21 mouse cellular contexts compared by ENCODE assay signal in the genomic region with DNA sequence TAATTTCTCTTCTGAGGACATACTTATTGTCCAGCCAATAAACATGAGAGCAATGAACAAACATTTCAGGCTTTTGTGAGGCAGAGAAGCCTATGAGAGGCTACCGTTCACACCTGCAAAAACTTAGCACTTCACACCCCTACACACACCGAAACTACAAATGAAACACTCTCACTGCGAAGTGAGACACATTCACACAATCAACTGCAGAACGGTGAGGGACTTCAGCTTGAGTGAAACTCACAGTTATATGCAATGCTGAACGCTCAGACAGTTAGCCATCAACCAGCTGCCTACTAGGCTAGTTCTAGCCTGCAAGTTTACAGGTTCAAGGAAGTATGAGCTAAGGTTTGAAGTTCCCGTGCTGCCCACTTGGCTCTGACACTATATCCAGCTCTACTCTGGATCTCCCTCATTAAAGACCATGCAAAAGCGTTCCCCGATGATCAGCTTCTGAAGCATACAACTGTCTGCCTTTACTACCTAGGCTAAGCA.
DNase-seq lines count a peak whose midpoint lies in the region; ATAC-seq and TF ChIP-seq lines count a peak whose summit lies in the region.
"Had no signal": no experiment of that assay in that cellular context is flagged by ENCODE, and none has a peak within 500 bp of the region (broad histone marks: within the 10 kb centered on the region; RNA-seq: fewer than 3 reads in every experiment).

No protein-coding gene starts in this region.

- no peak overlapping the region for H3K9ac ChIP-seq in heart, embryonic 16.5 days (ENCODE audit: low read length)
- H3K9ac ChIP-seq: embryonic facial prominence, embryonic 13.5 days; forebrain, embryonic 12.5 days; heart, embryonic 13.5 days; hindbrain, embryonic 15.5 days had no signal

- no peak for TF ChIP-seq POLR2A in thymus, adult 2 months (IDR thresholded peaks at IDR 0.05; ENCODE audit: control insufficient read depth, extremely low read depth, insufficient read depth, low read length, poor library complexity)
- no peak for TF ChIP-seq POLR2A in small intestine, adult 2 months (IDR thresholded peaks at IDR 0.05; ENCODE audit: low read depth, low read length)

- no peak overlapping the region for H3K4me2 ChIP-seq in heart, embryonic 16.5 days (ENCODE audit: low read depth, low read length)
- H3K4me2 ChIP-seq: embryonic facial prominence, embryonic 13.5 days; forebrain, embryonic 12.5 days; heart, embryonic 13.5 days; hindbrain, embryonic 15.5 days had no signal

- 79% methylated on average over 8 of the region's 8 CpGs for WGBS in heart, embryonic 16.5 days
- WGBS in thymus, adult 2 months, result 20% methylated on average over 8 of the region's 8 CpGs
- WGBS in small intestine, adult 2 months, result 82% methylated on average over 8 of the region's 8 CpGs

- peak overlapping the region; percentile 26; the same call in 1 of the 2 replicates for H3K27ac ChIP-seq in heart, embryonic 16.5 days (ENCODE audit: low read length)
- H3K27ac ChIP-seq in thymus, adult 2 months (ENCODE audit: control insufficient read depth, insufficient read depth, low read length), result peak overlapping the region; percentile 96
- H3K27ac ChIP-seq in small intestine, adult 2 months (ENCODE audit: insufficient read depth, low read depth, low read length), result 0 out of 2 replicates have a peak overlapping the region, but pooled peaks have one; percentile 21
- H3K27ac ChIP-seq: embryonic facial prominence, embryonic 13.5 days; forebrain, embryonic 12.5 days; gastrocnemius, adult 2 months; heart, embryonic 13.5 days; hindbrain, embryonic 15.5 days had no signal

- no peak; the same call in 1 of the 2 replicates for ATAC-seq in heart, embryonic 16.5 days (replicated peaks; ENCODE audit: extremely low read depth, insufficient read depth, low FRiP score)
- ATAC-seq in cerebellum, adult (ENCODE audit: insufficient number of reproducible peaks, low FRiP score, low TSS enrichment), result no peak
- ATAC-seq in megakaryocyte, adult 5-6 weeks (ENCODE audit: poor library complexity, severe bottlenecking), result no peak
- ATAC-seq: forebrain, embryonic 16.5 days had no signal

- TF ChIP-seq CTCF in thymus, adult 2 months (IDR thresholded peaks at IDR 0.05; ENCODE audit: borderline replicate concordance, control insufficient read depth, extremely low read depth, insufficient read depth, low read length, poor library complexity), result no peak
- no peak for TF ChIP-seq CTCF in small intestine, adult 2 months (IDR thresholded peaks at IDR 0.05; ENCODE audit: extremely low read depth, insufficient read length, insufficient replicate concordance, low read depth, low read length)

- H3K27me3 ChIP-seq in heart, embryonic 16.5 days (ENCODE audit: control insufficient read depth, insufficient read depth, low read length), result no peaks in the 10 kb centered on the region
- no peaks in the 10 kb centered on the region for H3K27me3 ChIP-seq in thymus, adult 2 months (ENCODE audit: control insufficient read depth, insufficient read depth, low read length)
- H3K27me3 ChIP-seq in small intestine, adult 2 months (ENCODE audit: control insufficient read depth, insufficient read depth, low read length), result no peaks in the 10 kb centered on the region
- H3K27me3 ChIP-seq: embryonic facial prominence, embryonic 13.5 days; forebrain, embryonic 12.5 days; heart, embryonic 13.5 days; hindbrain, embryonic 15.5 days had no signal

- H3K4me3 ChIP-seq in heart, embryonic 16.5 days (ENCODE audit: low read length), result no peak overlapping the region
- H3K4me3 ChIP-seq in thymus, adult 2 months (ENCODE audit: control insufficient read depth, insufficient read depth, low read length), result no peak overlapping the region; the same call in 1 of the 2 replicates
- no peak overlapping the region for H3K4me3 ChIP-seq in small intestine, adult 2 months (ENCODE audit: low read depth, low read length)
- H3K4me3 ChIP-seq: embryonic facial prominence, embryonic 13.5 days; forebrain, embryonic 12.5 days; gastrocnemius, adult 2 months; heart, embryonic 13.5 days; hindbrain, embryonic 15.5 days had no signal

- no peaks in the 10 kb centered on the region for H3K36me3 ChIP-seq in heart, embryonic 16.5 days (ENCODE audit: control insufficient read depth, insufficient read depth)
- H3K36me3 ChIP-seq in thymus, adult 2 months (ENCODE audit: control insufficient read depth, insufficient read depth, low read length), result no peaks in the 10 kb centered on the region
- no peaks in the 10 kb centered on the region for H3K36me3 ChIP-seq in small intestine, adult 2 months (ENCODE audit: control insufficient read depth, insufficient read depth, low read length)
- H3K36me3 ChIP-seq: embryonic facial prominence, embryonic 13.5 days; forebrain, embryonic 12.5 days; G1E; heart, embryonic 13.5 days; hindbrain, embryonic 15.5 days had no signal

- H3K9me3 ChIP-seq in heart, embryonic 16.5 days (replicated peaks; ENCODE audit: control insufficient read depth, low read length), result no peaks in the 10 kb centered on the region
- H3K9me3 ChIP-seq: embryonic facial prominence, embryonic 13.5 days; forebrain, embryonic 12.5 days; G1E; heart, embryonic 13.5 days; hindbrain, embryonic 15.5 days had no signal

- no peaks in the 10 kb centered on the region for H3K4me1 ChIP-seq in heart, embryonic 16.5 days (ENCODE audit: control insufficient read depth, insufficient read depth, low read length)
- peaks cover 40% of the 10 kb centered on the region for H3K4me1 ChIP-seq in thymus, adult 2 months (replicated peaks; ENCODE audit: control insufficient read depth, insufficient read depth, low read length)
- H3K4me1 ChIP-seq in small intestine, adult 2 months (ENCODE audit: control insufficient read depth, insufficient read depth, insufficient read length, low read length), result 0 out of 2 replicates have a peak, but pooled peaks cover 1% of the 10 kb centered on the region
- H3K4me1 ChIP-seq: embryonic facial prominence, embryonic 13.5 days; forebrain, embryonic 12.5 days; heart, embryonic 13.5 days; hindbrain, embryonic 15.5 days had no signal

- no peak for DNase-seq in heart, adult 8-10 months (ENCODE audit: low spot score)
- DNase-seq in thymus, adult 2 months, result no peak
- DNase-seq in thymus, postnatal 10 days (ENCODE audit: low spot score in 2 of 2), result no peak
- peak; percentile 46 for DNase-seq in CD4-positive, CD25-positive, alpha-beta regulatory T cell, adult 2 months (ENCODE audit: low read depth, low spot score)
- DNase-seq: adrenal gland, postnatal 10 days; cerebellum, adult 11-12 months; cerebellum, adult 9-10 months; cerebellum, postnatal 25 days; gastrocnemius, adult 2 months; gastrocnemius, postnatal 25 days; heart, postnatal 14 days had no signal

Comparison
In these comparisons a context has a peak if more than half of its experiments do, and no peak if none do; other contexts are left out.
1. H3K27ac ChIP-seq: peak in every context shown above with its lines; median percentile 96 in thymus, adult 2 months; 26 in heart, embryonic 16.5 days; 21 in small intestine, adult 2 months.